Mouse (Mus musculus) liver, postnatal 0 days (tissue): ENCODE data around the gene Rgs7. TPM values are rescaled to one million over a fixed set of nuclear protein-coding genes. Genes with fewer than 3 reads are reported as not detected.

ENCODE experiments used
- ATAC-seq: fragments of 200-750 bp; cut with Nextera tagmentation; 2 replicates; pipeline ENCODE4 v1.8.0; 2017; ENCODE audit warnings: mild to moderate bottlenecking, moderate library complexity
- DNase-seq: peaks from one replicate; pipeline ENCODE4 v3.0.0-alpha.2; 2016
- H3K27ac ChIP-seq: fragments of 300-500 bp; sonication (generic); 2 replicates; pipeline ENCODE4 v1.5.1; 2014; ENCODE audit warnings: antibody characterized with exemption, moderate library complexity, mild to moderate bottlenecking, low read depth
- H3K27me3 ChIP-seq: fragments of 300-500 bp; sonication (generic); 2 replicates; pipeline ENCODE4 v1.6.1; 2014; ENCODE audit warnings: low read length, control low read depth, mixed read lengths; ENCODE audit not compliant: insufficient read depth
- H3K36me3 ChIP-seq: fragments of 300-500 bp; sonication (generic); replicated peaks from 2 replicates; pipeline ENCODE4 v1.6.1; 2014; ENCODE audit warnings: mild to moderate bottlenecking, control low read depth, low read length, moderate library complexity, mixed read lengths; ENCODE audit not compliant: insufficient read depth
- H3K4me1 ChIP-seq: fragments of 300-500 bp; sonication (generic); 2 replicates; pipeline ENCODE4 v1.6.1; 2014; ENCODE audit warnings: antibody characterized with exemption, mild to moderate bottlenecking, control low read depth; ENCODE audit not compliant: insufficient read depth
- H3K4me2 ChIP-seq: fragments of 300-500 bp; sonication (generic); 2 replicates; pipeline ENCODE4 v1.6.1; 2014; ENCODE audit warnings: low read depth, mild to moderate bottlenecking, low read length, moderate library complexity, mixed read lengths
- H3K4me3 ChIP-seq: fragments of 300-500 bp; sonication (generic); 2 replicates; pipeline ENCODE4 v1.5.1; 2014; ENCODE audit warnings: low read depth, low read length
- H3K9ac ChIP-seq: fragments of 300-500 bp; sonication (generic); replicated peaks from 2 replicates; pipeline ENCODE4 v1.6.1; 2014; ENCODE audit warnings: mild to moderate bottlenecking, moderate library complexity
- H3K9me3 ChIP-seq: fragments of 300-500 bp; sonication (generic); 2 replicates; pipeline ENCODE4 v1.6.1; 2016; ENCODE audit warnings: mild to moderate bottlenecking, control low read depth, low read length, mixed read lengths
- CTCF ChIP-seq: sonication (generic); IDR thresholded peaks from 2 replicates; pipeline ENCODE4 v1.5.1; 2016; ENCODE audit warnings: antibody characterized with exemption, low read depth
- EP300 ChIP-seq: IDR thresholded peaks from 2 replicates; pipeline ENCODE4 v1.6.1; 2016; ENCODE audit warnings: antibody characterized with exemption, low read depth, mild to moderate bottlenecking
- WGBS: fragments of 180-500 bp; shearing (Covaris S2); extraction: QIAGEN DNeasy Blood & Tissue Kit; methylation state at CpG from one replicate; pipeline ENCODE4 v1.1.7; 2014; ENCODE audit not compliant: insufficient replicate concordance; 5-methylcytosine and 5-hydroxymethylcytosine counted together
- polyA plus RNA-seq: library from polyadenylated mRNA; unstranded; fragments of >200 nt; fragmentation: Nextera tagmentation; extraction: Ambion mirVana; gene quantifications from 2 replicates; pipeline ENCODE4 v1.2.1, GENCODE M21; 2015

Rgs7 gene
- polyA plus RNA-seq, 1 experiment from 2014 or later: not detected

- Histone ChIP-seq H3K4me3 (no peak overlapping the region), H3K4me2 (no peak overlapping the region), H3K36me3 (no peaks in the 10 kb centered on the region), H3K27ac (no peak overlapping the region), H3K27me3 (no peaks in the 10 kb centered on the region), H3K4me1 (no peaks in the 10 kb centered on the region), H3K9me3 (no peaks in the 10 kb centered on the region), H3K9ac (no peak overlapping the region)
- no peak for ATAC-seq
- DNase-seq: no peak
- 62% methylated on average over 9 of the region's 9 CpGs for WGBS
- TF ChIP-seq CTCF (no peak), EP300 (no peak)
Measured at GRCm38 (mm10) chr1:175415728-175416127, 76.6 kb downstream of the Rgs7 start.

- H3K36me3 ChIP-seq: no peaks in the 10 kb centered on the region
- H3K4me2 ChIP-seq: no peak overlapping the region
- 50% methylated on average over 3 of the region's 3 CpGs for WGBS
- no peak for TF ChIP-seq EP300
- H3K27me3 ChIP-seq: no peaks in the 10 kb centered on the region
- H3K4me1 ChIP-seq: no peaks in the 10 kb centered on the region
- DNase-seq: no peak
- H3K9me3 ChIP-seq: no peaks in the 10 kb centered on the region
- no peak for ATAC-seq
- H3K27ac ChIP-seq: no peak overlapping the region
- no peak overlapping the region for H3K9ac ChIP-seq
- H3K4me3 ChIP-seq: no peak overlapping the region
Measured at GRCm38 (mm10) chr1:175410399-175410798, 81.9 kb downstream of the Rgs7 start.

- H3K27ac ChIP-seq: no peak overlapping the region
- ATAC-seq (no peak), DNase-seq (no peak)
- no peak overlapping the region for H3K4me3 ChIP-seq
- H3K4me1 ChIP-seq: no peaks in the 10 kb centered on the region
- WGBS: 76% methylated on average over 4 of the region's 4 CpGs
- H3K9me3 ChIP-seq: no peaks in the 10 kb centered on the region
- no peak overlapping the region for H3K9ac ChIP-seq
- H3K27me3 ChIP-seq: no peaks in the 10 kb centered on the region
- no peaks in the 10 kb centered on the region for H3K36me3 ChIP-seq
- H3K4me2 ChIP-seq: no peak overlapping the region
- no peak for TF ChIP-seq CTCF
- no peak for TF ChIP-seq EP300
Measured at GRCm38 (mm10) chr1:175391894-175392293, 100.4 kb downstream of the Rgs7 start.

GRCm38 (mm10) chr1:175389250-175389649 lies 103.0 kb downstream of the Rgs7 start:
- ATAC-seq (no peak), DNase-seq (no peak)
- 69% methylated on average over 5 of the region's 5 CpGs for WGBS
- Histone ChIP-seq H3K36me3 (no peaks in the 10 kb centered on the region), H3K4me3 (no peak overlapping the region), H3K9ac (no peak overlapping the region), H3K9me3 (no peaks in the 10 kb centered on the region), H3K27me3 (no peaks in the 10 kb centered on the region), H3K4me2 (no peak overlapping the region), H3K4me1 (no peaks in the 10 kb centered on the region), H3K27ac (no peak overlapping the region)
- TF ChIP-seq CTCF (no peak), EP300 (no peak)

GRCm38 (mm10) chr1:175385581-175386235 lies 106.6 kb downstream of the Rgs7 start:
- H3K9me3 ChIP-seq: no peaks in the 10 kb centered on the region
- no peak for DNase-seq
- H3K27ac ChIP-seq: no peak overlapping the region
- 49% methylated on average over 3 of the region's 3 CpGs for WGBS
- H3K4me1 ChIP-seq: no peaks in the 10 kb centered on the region
- no peak overlapping the region for H3K9ac ChIP-seq
- no peak for ATAC-seq
- H3K4me3 ChIP-seq: no peak overlapping the region
- TF ChIP-seq EP300 (no peak), CTCF (no peak)
- H3K36me3 ChIP-seq: no peaks in the 10 kb centered on the region
- H3K27me3 ChIP-seq: no peaks in the 10 kb centered on the region
- no peak overlapping the region for H3K4me2 ChIP-seq

GRCm38 (mm10) chr1:175372571-175372970 lies 119.7 kb downstream of the Rgs7 start:
- H3K27me3 ChIP-seq: no peaks in the 10 kb centered on the region
- H3K27ac ChIP-seq: no peak overlapping the region
- no peak for ATAC-seq
- H3K36me3 ChIP-seq: no peaks in the 10 kb centered on the region
- no peak overlapping the region for H3K4me2 ChIP-seq
- H3K4me1 ChIP-seq: no peaks in the 10 kb centered on the region
- no peak overlapping the region for H3K9ac ChIP-seq
- TF ChIP-seq CTCF: no peak
- no peak for TF ChIP-seq EP300
- H3K9me3 ChIP-seq: no peaks in the 10 kb centered on the region
- H3K4me3 ChIP-seq: no peak overlapping the region
- DNase-seq: no peak

GRCm38 (mm10) chr1:175368062-175368461 lies 124.2 kb downstream of the Rgs7 start:
- H3K4me2 ChIP-seq: no peak overlapping the region
- DNase-seq (no peak), ATAC-seq (no peak)
- no peak overlapping the region for H3K27ac ChIP-seq
- no peaks in the 10 kb centered on the region for H3K9me3 ChIP-seq
- WGBS: 81% methylated on average over 2 of the region's 2 CpGs
- no peaks in the 10 kb centered on the region for H3K36me3 ChIP-seq
- H3K4me1 ChIP-seq: no peaks in the 10 kb centered on the region
- H3K9ac ChIP-seq: no peak overlapping the region
- TF ChIP-seq CTCF (no peak), EP300 (no peak)
- no peaks in the 10 kb centered on the region for H3K27me3 ChIP-seq
- H3K4me3 ChIP-seq: no peak overlapping the region
